Mouse (Mus musculus) lung, adult 2 months (tissue): ENCODE results near the gene Fbxw9.

Experiments
- CTCF ChIP-seq: fragments of 200-500 bp; IDR thresholded peaks from 2 replicates; pipeline ENCODE4 v1.5.1; 2011; ENCODE audit warnings: mild to moderate bottlenecking, low read length, control low read depth; ENCODE audit not compliant: insufficient read depth
- POLR2A ChIP-seq: fragments of 200-500 bp; IDR thresholded peaks from 2 replicates; pipeline ENCODE4 v1.6.1; 2011; ENCODE audit warnings: low read depth, mild to moderate bottlenecking, control low read depth, low read length, borderline replicate concordance; ENCODE audit errors: extremely low read depth

- no peak for TF ChIP-seq CTCF
- peak; percentile 87 for TF ChIP-seq POLR2A
Measured at GRCm38 (mm10) chr8:85026670-85027515, 33.0 kb upstream of the Fbxw9 start, which contains the start of gene Trir.
